Mouse (Mus musculus): Measurements from ENCODE around the gene Ctxn1. TPM values are rescaled to one million over a fixed set of nuclear protein-coding genes. Genes with fewer than 3 reads are reported as not detected.
A peak's percentile ranks its signal among the peaks of the same experiment; 100 is the strongest.

Ctxn1 gene
- total RNA-seq, 2 experiments from 2014 or later: 0.34 TPM; not detected in 1

GRCm38 (mm10) chr8:4216791-4217621 is 42.1 kb downstream of the Ctxn1 start, which contains the start of gene Prr36:
TSS of gene Prr36 (minus strand) at chr8:4217459.
- no peak for ATAC-seq (replicated peaks; ENCODE audit: low FRiP score, poor library complexity, severe bottlenecking)

GRCm38 (mm10) chr8:4216296-4216695 is 42.8 kb downstream of the Ctxn1 start:
- ATAC-seq (replicated peaks; ENCODE audit: low FRiP score, poor library complexity, severe bottlenecking): no peak

- peak; percentile 56; the same call in 1 of the 2 replicates for ATAC-seq (replicated peaks; ENCODE audit: low FRiP score, poor library complexity, severe bottlenecking)
Measured at GRCm38 (mm10) chr8:4214006-4214980, 44.8 kb downstream of the Ctxn1 start.

GRCm38 (mm10) chr8:4213210-4214005 is 45.7 kb downstream of the Ctxn1 start:
- 0 out of 2 replicates have a peak, but pooled peaks have one; percentile 30 for ATAC-seq (replicated peaks; ENCODE audit: low FRiP score, poor library complexity, severe bottlenecking)

GRCm38 (mm10) chr8:4212809-4213209 is 46.3 kb downstream of the Ctxn1 start:
- ATAC-seq (replicated peaks; ENCODE audit: low FRiP score, poor library complexity, severe bottlenecking): no peak

- no peak for ATAC-seq (replicated peaks; ENCODE audit: low FRiP score, poor library complexity, severe bottlenecking)
Measured at GRCm38 (mm10) chr8:4211097-4211496, 48.0 kb downstream of the Ctxn1 start.

Other genes starting within 250 kb of the Ctxn1 start
- 2.3 and 7.1 TPM in 2 replicates for gene Cd209f, start 153.4 kb downstream of the Ctxn1 start, total RNA-seq (2015; ENCODE audit: low replicate concordance)
- gene Cd209f, start 153.4 kb downstream of the Ctxn1 start, total RNA-seq (2017; ENCODE audit: low replicate concordance): 1.4 and 3.4 TPM in 2 replicates
- gene Cd209g, start 125.2 kb downstream of the Ctxn1 start, total RNA-seq (2015; ENCODE audit: low replicate concordance): 3.1 TPM in 1 of 2 replicates, not detected in the other
- 0.56 and 0.85 TPM in 2 replicates for gene Cd209g, start 125.2 kb downstream of the Ctxn1 start, total RNA-seq (2017; ENCODE audit: low replicate concordance)
- 0.38 and 4.0 TPM in 2 replicates for gene Evi5l, start 92.7 kb downstream of the Ctxn1 start, total RNA-seq (2015; ENCODE audit: low replicate concordance)
- 3.6 and 4.2 TPM in 2 replicates for gene Evi5l, start 92.7 kb downstream of the Ctxn1 start, total RNA-seq (2017; ENCODE audit: low replicate concordance)
- gene Prr36, start 41.8 kb downstream of the Ctxn1 start, total RNA-seq (2015; ENCODE audit: low replicate concordance): not detected in 2 replicates
- gene Prr36, start 41.8 kb downstream of the Ctxn1 start, total RNA-seq (2017; ENCODE audit: low replicate concordance): 0.09 TPM in 1 of 2 replicates, not detected in the other
- not detected in 2 replicates for gene Lrrc8e, start 32.4 kb downstream of the Ctxn1 start, total RNA-seq (2015; ENCODE audit: low replicate concordance)
- not detected in 2 replicates for gene Lrrc8e, start 32.4 kb downstream of the Ctxn1 start, total RNA-seq (2017; ENCODE audit: low replicate concordance)
- 16.3 and 22.4 TPM in 2 replicates for gene Map2k7, start 20.5 kb downstream of the Ctxn1 start, total RNA-seq (2015; ENCODE audit: low replicate concordance)
- 6.6 and 8.6 TPM in 2 replicates for gene Map2k7, start 20.5 kb downstream of the Ctxn1 start, total RNA-seq (2017; ENCODE audit: low replicate concordance)
- gene Gm49320, start 20.4 kb downstream of the Ctxn1 start, total RNA-seq (2015; ENCODE audit: low replicate concordance): 0.84 TPM in 1 of 2 replicates, not detected in the other
- not detected in 2 replicates for gene Gm49320, start 20.4 kb downstream of the Ctxn1 start, total RNA-seq (2017; ENCODE audit: low replicate concordance)
- 6.1 TPM in 1 of 2 replicates, not detected in the other for gene Tgfbr3l, start 11.1 kb downstream of the Ctxn1 start, total RNA-seq (2015; ENCODE audit: low replicate concordance)
- 0.43 TPM in 1 of 2 replicates, not detected in the other for gene Tgfbr3l, start 11.1 kb downstream of the Ctxn1 start, total RNA-seq (2017; ENCODE audit: low replicate concordance)
- gene Snapc2, start 6.2 kb downstream of the Ctxn1 start, total RNA-seq (2015; ENCODE audit: low replicate concordance): 6.3 and 13.8 TPM in 2 replicates
- 0.68 and 0.84 TPM in 2 replicates for gene Snapc2, start 6.2 kb downstream of the Ctxn1 start, total RNA-seq (2017; ENCODE audit: low replicate concordance)
- 11.7 and 24.2 TPM in 2 replicates for gene Timm44, start 16.6 kb upstream of the Ctxn1 start, total RNA-seq (2015; ENCODE audit: low replicate concordance)
- 19.4 and 31.6 TPM in 2 replicates for gene Timm44, start 16.6 kb upstream of the Ctxn1 start, total RNA-seq (2017; ENCODE audit: low replicate concordance)
- gene Ccl25, start 65.9 kb upstream of the Ctxn1 start, total RNA-seq (2015; ENCODE audit: low replicate concordance): 14.4 and 15.9 TPM in 2 replicates
- 7.4 and 12.0 TPM in 2 replicates for gene Ccl25, start 65.9 kb upstream of the Ctxn1 start, total RNA-seq (2017; ENCODE audit: low replicate concordance)
- gene Elavl1, start 66.1 kb upstream of the Ctxn1 start, total RNA-seq (2015; ENCODE audit: low replicate concordance): 22.3 and 28.2 TPM in 2 replicates
- 17.0 and 26.2 TPM in 2 replicates for gene Elavl1, start 66.1 kb upstream of the Ctxn1 start, total RNA-seq (2017; ENCODE audit: low replicate concordance)
- not detected in 2 replicates for gene Cers4, start 233.8 kb upstream of the Ctxn1 start, total RNA-seq (2015; ENCODE audit: low replicate concordance)
- 0.70 and 0.77 TPM in 2 replicates for gene Cers4, start 233.8 kb upstream of the Ctxn1 start, total RNA-seq (2017; ENCODE audit: low replicate concordance)